Mouse (Mus musculus): Measurements from ENCODE around the gene Dph2. TPM values are rescaled to one million over a fixed set of nuclear protein-coding genes. Genes with fewer than 3 reads are reported as not detected.
A peak's percentile ranks its signal among the peaks of the same experiment; 100 is the strongest.

Gene Dph2
- polyA plus RNA-seq, 1 experiment from 2014 or later, result 1.9 TPM

GRCm38 (mm10) chr4:117894601-117895000 is 2.8 kb upstream of the Dph2 start:
- Histone ChIP-seq H3K4me3 (ENCODE audit: inconsistent target) (no peak overlapping the region), H3K27ac (no peak overlapping the region), H3K36me3 (ENCODE audit: inconsistent target) (peaks cover 37% of the 10 kb centered on the region), H3K79me2 (ENCODE audit: inconsistent target) (peaks cover 10% of the 10 kb centered on the region; the same call in 1 of the 2 replicates)
- WGBS (ENCODE audit: missing documents), result 92% methylated on average over 6 of the region's 8 CpGs

DNA sequence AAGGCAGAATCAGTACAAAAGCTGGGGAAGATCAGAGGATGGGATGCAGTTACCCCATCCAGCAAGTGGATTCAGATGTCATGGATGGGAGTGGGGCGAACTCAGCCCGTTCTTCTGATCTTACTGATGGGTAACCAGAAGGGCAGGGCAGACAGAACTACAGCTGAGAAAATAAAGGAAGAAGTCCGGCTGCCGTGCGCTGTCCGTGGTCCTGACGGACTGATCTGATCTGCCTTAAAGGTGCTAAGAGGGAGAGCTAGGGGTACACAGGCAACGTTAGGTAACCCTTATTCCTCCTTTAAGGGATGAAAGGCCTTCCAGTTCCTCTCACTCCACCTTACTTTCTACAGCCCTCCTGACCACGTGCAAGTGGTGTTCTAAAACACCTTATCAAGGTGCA is 1.5 kb upstream of the Dph2 start:
- WGBS (ENCODE audit: missing documents), result 19% methylated on average over 9 of the region's 9 CpGs
- H3K27ac ChIP-seq, result no peak overlapping the region
- H3K36me3 ChIP-seq (ENCODE audit: inconsistent target), result peaks cover 25% of the 10 kb centered on the region; the same call in 1 of the 2 replicates
- peaks cover 10% of the 10 kb centered on the region; the same call in 1 of the 2 replicates for H3K79me2 ChIP-seq (ENCODE audit: inconsistent target)
- no peak overlapping the region for H3K4me3 ChIP-seq (ENCODE audit: inconsistent target)

DNA sequence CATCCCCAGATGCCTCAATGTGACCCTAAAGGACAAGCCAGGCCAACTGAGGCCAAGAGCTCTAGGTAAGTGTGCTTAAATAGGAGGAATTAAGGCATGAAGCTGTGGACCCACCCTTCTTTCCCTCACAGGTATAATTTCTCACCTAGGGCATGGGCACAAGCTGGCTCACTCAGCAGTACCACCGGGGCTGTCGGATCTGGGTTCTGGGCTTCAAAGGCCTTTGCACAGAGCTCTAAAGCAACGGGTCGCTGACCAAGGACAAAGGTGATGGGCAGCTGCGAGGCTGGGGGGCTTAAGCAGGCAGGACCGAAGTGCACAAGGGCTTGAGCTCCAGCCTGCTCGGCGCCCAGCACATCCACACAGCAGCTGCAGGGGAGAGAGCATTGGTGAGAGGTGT is 1.1 kb downstream of the Dph2 start:
- WGBS (ENCODE audit: missing documents), result 94% methylated on average over 7 of the region's 8 CpGs
- Histone ChIP-seq H3K27ac (no peak overlapping the region), H3K36me3 (ENCODE audit: inconsistent target) (peaks cover 17% of the 10 kb centered on the region; the same call in 1 of the 2 replicates), H3K4me3 (ENCODE audit: inconsistent target) (peak overlapping the region; percentile 96), H3K79me2 (ENCODE audit: inconsistent target) (peaks cover 20% of the 10 kb centered on the region)

- H3K4me3 ChIP-seq (ENCODE audit: inconsistent target), result no peak overlapping the region
These were observed 1.8 kb downstream of the Dph2 start for GRCm38 (mm10) chr4:117890031-117890430.

DNA sequence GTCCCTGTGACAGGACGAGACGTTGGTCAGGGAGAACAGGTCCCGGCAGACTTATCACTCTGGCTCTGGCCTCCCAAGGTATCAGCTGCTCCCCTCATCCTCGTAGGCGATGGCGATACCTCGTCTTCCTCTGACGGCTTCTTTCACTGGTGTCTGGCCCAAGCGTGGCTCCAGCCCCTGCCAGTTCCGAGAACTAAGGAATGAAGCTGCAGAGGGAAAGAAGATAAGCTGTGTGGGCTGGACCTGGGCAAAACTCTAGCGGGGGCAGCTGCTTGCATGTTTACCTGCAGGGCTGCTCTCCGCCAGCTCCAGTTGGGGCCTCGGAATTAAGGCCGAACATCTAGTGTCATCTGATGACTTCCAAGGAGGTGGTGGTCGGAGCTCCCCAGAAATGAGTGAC is 2.4 kb downstream of the Dph2 start:
- H3K79me2 ChIP-seq (ENCODE audit: inconsistent target), result peaks cover 24% of the 10 kb centered on the region
- peaks cover 21% of the 10 kb centered on the region for H3K36me3 ChIP-seq (ENCODE audit: inconsistent target)
- WGBS (ENCODE audit: missing documents), result 97% methylated on average over 15 of the region's 15 CpGs
- H3K4me3 ChIP-seq (ENCODE audit: inconsistent target), result no peak overlapping the region
- no peak overlapping the region for H3K27ac ChIP-seq

More at GRCm38 (mm10) chr4:117890031-117890430, 1.8 kb downstream of the Dph2 start:
- H3K36me3 ChIP-seq (ENCODE audit: inconsistent target), result peaks cover 18% of the 10 kb centered on the region
- H3K79me2 ChIP-seq (ENCODE audit: inconsistent target), result peaks cover 24% of the 10 kb centered on the region
- H3K27ac ChIP-seq, result no peak overlapping the region
- 93% methylated on average over 14 of the region's 14 CpGs for WGBS (ENCODE audit: missing documents)

- H3K36me3 ChIP-seq (ENCODE audit: inconsistent target), result peaks cover 21% of the 10 kb centered on the region
- H3K27ac ChIP-seq, result no peak overlapping the region
- 76% methylated on average over 2 of the region's 2 CpGs for WGBS (ENCODE audit: missing documents)
- H3K4me3 ChIP-seq (ENCODE audit: inconsistent target), result peak overlapping the region; percentile 84; the same call in 1 of the 2 replicates
- H3K79me2 ChIP-seq (ENCODE audit: inconsistent target), result peaks cover 24% of the 10 kb centered on the region
These were observed 3.9 kb downstream of the Dph2 start for GRCm38 (mm10) chr4:117887920-117888319.

GRCm38 (mm10) chr4:117887133-117887532 is 4.7 kb downstream of the Dph2 start, which contains the start of gene Atp6v0b:
TSS of gene Atp6v0b (minus strand) at chr4:117887333.
- under 1% methylated on average over 36 of the region's 37 CpGs for WGBS (ENCODE audit: missing documents)
- peak within 1 kb of the TSS; percentile 56 for H3K27ac ChIP-seq

DNA sequence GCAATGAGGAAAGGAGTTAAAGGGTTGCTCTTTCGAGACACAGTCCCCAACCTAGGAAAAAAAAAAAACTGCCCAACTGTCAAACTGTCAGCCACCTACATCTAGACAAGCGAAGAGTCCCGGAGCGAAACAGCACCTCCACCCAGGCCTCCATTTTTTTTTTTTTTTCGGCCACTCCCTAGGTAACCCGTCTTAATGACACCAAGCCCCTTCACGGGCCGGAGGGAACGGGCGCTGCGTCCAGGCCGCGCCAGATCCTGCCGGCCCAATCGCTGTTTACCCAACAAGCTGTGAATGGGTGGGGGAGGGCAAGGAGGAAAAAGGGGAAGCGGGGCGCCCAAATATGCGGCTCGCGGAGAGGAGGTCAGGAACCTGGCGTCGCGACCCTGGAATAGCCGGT is 5.2 kb downstream of the Dph2 start:
- Histone ChIP-seq H3K27ac (peak overlapping the region; percentile 56), H3K36me3 (ENCODE audit: inconsistent target) (peaks cover 21% of the 10 kb centered on the region), H3K4me3 (ENCODE audit: inconsistent target) (peak overlapping the region; percentile 84), H3K79me2 (ENCODE audit: inconsistent target) (peaks cover 24% of the 10 kb centered on the region)
- 7% methylated on average over 11 of the region's 24 CpGs for WGBS (ENCODE audit: missing documents)

More at GRCm38 (mm10) chr4:117887133-117887532, 4.7 kb downstream of the Dph2 start, which contains the start of gene Atp6v0b:
- Histone ChIP-seq H3K79me2 (ENCODE audit: inconsistent target) (peaks cover 24% of the 10 kb centered on the region), H3K36me3 (ENCODE audit: inconsistent target) (peaks cover 21% of the 10 kb centered on the region), H3K4me3 (ENCODE audit: inconsistent target) (peak within 1 kb of the TSS; percentile 84)

DNA sequence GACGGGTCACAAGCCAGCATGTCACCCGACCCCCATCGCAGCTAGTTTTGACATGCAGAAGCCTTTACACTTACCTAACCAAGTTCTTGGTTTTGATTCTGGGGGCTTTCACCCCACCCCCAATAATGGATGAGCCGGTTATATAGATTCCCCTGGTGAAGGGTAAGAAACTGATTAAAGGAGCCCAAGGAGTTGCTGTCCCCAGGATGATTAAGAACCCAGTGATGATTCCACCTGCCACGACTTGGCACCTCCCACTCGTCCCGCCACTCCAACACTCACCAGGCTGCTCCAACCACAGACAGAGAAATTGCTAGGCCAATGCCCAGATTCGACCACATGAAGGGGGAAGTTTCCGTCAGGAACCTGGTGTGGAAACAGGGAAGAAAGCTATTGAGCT is 5.8 kb downstream of the Dph2 start:
- WGBS (ENCODE audit: missing documents), result 57% methylated on average over 9 of the region's 9 CpGs
- H3K4me3 ChIP-seq (ENCODE audit: inconsistent target), result peak overlapping the region; percentile 84
- H3K79me2 ChIP-seq (ENCODE audit: inconsistent target), result peaks cover 18% of the 10 kb centered on the region
- H3K27ac ChIP-seq, result peak overlapping the region; percentile 56; the same call in 1 of the 2 replicates
- peaks cover 21% of the 10 kb centered on the region for H3K36me3 ChIP-seq (ENCODE audit: inconsistent target)

GRCm38 (mm10) chr4:117885093-117885492 is 6.7 kb downstream of the Dph2 start:
- Histone ChIP-seq H3K79me2 (ENCODE audit: inconsistent target) (peaks cover 14% of the 10 kb centered on the region), H3K36me3 (ENCODE audit: inconsistent target) (peaks cover 21% of the 10 kb centered on the region), H3K27ac (no peak overlapping the region), H3K4me3 (ENCODE audit: inconsistent target) (no peak overlapping the region)
- WGBS (ENCODE audit: missing documents), result 94% methylated on average over 10 of the region's 10 CpGs

DNA sequence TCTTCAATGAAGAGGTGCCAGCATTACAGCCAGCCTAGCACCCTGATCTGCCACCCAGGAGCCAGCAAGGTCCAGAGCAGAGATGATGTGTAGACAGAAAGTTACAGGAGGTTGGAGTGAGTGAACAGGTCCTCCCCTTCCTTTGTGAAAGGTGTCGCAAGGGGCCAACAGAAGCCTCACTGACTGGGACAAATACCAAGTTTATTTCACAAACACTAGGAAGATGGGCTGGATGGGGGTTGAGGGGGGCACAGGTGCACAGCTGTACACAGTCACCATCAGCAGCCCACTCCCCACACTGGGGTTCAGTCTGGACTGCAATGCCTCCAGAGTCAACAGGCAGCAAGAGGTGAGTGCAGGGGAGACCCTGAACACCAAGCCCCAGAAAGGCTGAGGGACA is 7.7 kb downstream of the Dph2 start:
- Histone ChIP-seq H3K4me3 (ENCODE audit: inconsistent target) (no peak overlapping the region), H3K79me2 (ENCODE audit: inconsistent target) (peaks cover 14% of the 10 kb centered on the region), H3K27ac (no peak overlapping the region), H3K36me3 (ENCODE audit: inconsistent target) (peaks cover 21% of the 10 kb centered on the region)
- WGBS (ENCODE audit: missing documents), result 91% methylated on average over 1 of the region's 1 CpGs

DNA sequence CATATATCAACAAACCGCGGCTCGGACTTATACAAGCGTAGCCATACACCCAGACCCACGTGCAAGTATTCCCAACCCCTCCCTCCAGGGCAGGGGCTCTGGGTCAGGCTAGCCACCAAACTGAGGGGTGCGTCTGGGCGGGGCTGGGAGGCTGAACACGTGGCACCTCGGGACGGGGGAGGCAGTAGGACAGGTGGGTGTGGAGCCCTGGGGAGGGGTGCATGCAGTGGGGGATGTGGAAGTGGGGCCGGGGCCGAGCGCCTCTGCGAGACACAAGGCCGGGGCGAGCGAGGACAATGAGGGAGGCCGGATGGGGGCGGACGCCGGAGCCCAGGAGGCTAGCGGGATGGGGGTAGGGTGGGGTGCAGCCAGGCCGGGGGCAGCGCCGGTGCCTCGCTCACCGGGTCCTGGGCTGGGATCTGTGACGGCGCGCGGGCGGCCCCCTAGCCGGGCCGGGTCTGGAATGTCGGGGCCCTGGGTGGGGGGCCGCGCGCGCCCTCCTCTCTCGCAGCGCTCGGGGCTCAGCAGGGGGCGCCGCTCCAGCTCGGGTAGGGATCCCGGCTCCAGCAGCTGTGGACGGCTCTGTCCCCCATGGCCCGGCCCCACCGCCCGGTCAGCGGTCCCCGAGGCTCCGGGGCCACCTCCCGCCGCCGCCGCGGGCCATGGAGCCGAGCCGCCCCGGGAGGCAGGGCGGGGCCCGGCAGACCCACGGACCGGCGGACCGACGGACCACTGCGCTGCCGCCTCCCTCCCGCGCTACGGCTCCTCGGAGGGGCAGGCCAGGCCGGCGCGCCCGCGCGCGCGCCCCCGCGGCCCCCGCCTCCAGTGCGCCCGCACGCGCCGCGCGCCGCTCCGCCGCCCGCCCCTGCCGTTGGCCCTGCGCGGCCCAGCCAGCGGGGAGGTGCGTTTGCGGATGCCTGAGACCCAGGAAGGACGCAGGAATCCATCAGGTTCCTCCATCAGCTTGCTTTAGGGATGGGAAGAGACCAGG is 8.8 kb downstream of the Dph2 start, which contains the start of gene B4galt2:
TSS of gene B4galt2 (minus strand) at position 787 of the 991 bp plus-strand sequence.
- peaks cover 14% of the 10 kb centered on the region for H3K79me2 ChIP-seq (ENCODE audit: inconsistent target)
- H3K27ac ChIP-seq, result no peak within 1 kb of the TSS
- 15% methylated on average over 91 of the region's 103 CpGs for WGBS (ENCODE audit: missing documents)
- peaks cover 21% of the 10 kb centered on the region for H3K36me3 ChIP-seq (ENCODE audit: inconsistent target)
- no peak within 1 kb of the TSS for H3K4me3 ChIP-seq (ENCODE audit: inconsistent target)

DNA sequence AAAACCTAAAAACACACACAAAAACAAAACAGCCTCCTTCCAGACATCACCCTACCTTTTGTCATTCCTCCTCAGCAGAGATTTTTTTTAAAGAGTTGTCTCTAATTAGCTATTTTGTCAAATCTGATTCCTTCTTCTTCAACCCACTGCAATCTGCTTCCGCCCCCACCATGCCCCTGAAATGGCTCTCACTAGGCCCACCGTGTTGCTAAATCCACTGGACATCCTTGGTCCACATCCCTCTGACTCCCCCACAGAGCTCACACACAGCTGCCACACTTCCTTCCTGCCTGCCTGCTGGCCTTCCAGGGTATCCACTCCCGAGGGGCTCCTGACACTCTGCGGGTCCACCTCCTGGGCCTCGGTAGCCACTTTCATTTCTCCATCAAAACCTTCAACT is 13.1 kb downstream of the Dph2 start:
- Histone ChIP-seq H3K4me3 (ENCODE audit: inconsistent target) (no peak overlapping the region), H3K36me3 (ENCODE audit: inconsistent target) (no peaks in the 10 kb centered on the region), H3K27ac (no peak overlapping the region), H3K79me2 (ENCODE audit: inconsistent target) (no peaks in the 10 kb centered on the region)
- WGBS (ENCODE audit: missing documents), result 54% methylated on average over 5 of the region's 5 CpGs

DNA sequence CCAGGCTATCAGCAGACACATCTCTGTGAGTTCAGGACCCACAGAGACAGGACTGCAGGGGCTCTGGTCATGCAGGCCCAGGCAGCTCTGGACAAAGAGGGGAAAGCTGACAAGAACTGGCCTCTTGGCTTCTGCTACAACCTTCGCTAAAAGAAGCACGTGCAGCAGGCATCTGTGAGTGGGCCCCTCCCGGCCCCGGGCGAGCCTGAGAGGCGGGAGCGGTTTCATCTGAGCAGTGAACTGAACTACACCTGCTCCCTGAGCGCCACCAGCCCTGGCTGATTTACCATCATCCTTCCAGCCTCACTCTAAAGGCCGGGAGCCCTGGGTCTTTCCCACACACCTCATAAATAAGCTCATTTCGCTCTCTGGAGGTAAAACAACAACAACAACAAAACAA is 13.5 kb downstream of the Dph2 start:
- Histone ChIP-seq H3K36me3 (ENCODE audit: inconsistent target) (no peaks in the 10 kb centered on the region), H3K27ac (no peak overlapping the region), H3K79me2 (ENCODE audit: inconsistent target) (no peaks in the 10 kb centered on the region), H3K4me3 (ENCODE audit: inconsistent target) (no peak overlapping the region)
- 92% methylated on average over 10 of the region's 10 CpGs for WGBS (ENCODE audit: missing documents)

DNA sequence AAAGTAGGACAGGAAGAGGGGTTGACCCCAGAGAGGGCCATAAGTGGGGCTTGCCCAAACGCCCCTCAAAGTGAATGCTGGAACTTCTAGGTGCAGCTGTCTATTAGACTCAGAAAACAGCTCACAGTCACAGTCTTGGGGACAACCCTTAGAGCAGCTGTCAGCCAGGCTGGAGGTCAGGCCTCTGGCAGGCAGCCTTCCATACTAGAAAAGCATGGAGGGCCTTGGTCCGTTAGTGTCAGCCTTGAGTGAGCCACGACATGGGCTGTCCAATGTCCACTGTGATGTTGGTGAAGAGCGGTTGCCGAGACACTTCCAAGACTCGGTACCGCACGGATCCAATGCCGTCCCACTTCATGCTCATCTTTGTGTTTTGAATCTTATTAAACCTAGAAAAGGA is 18.2 kb downstream of the Dph2 start:
- Histone ChIP-seq H3K4me3 (ENCODE audit: inconsistent target) (no peak overlapping the region), H3K36me3 (ENCODE audit: inconsistent target) (no peaks in the 10 kb centered on the region), H3K27ac (no peak overlapping the region), H3K79me2 (ENCODE audit: inconsistent target) (no peaks in the 10 kb centered on the region)
- WGBS (ENCODE audit: missing documents), result 88% methylated on average over 9 of the region's 9 CpGs
